Mouse (Mus musculus) embryonic facial prominence, embryonic 11.5 days (tissue): ENCODE results near the gene Psmg1. TPM values are rescaled to one million over a fixed set of nuclear protein-coding genes. Genes with fewer than 3 reads are reported as not detected.

Experiments
- ATAC-seq: fragments of 200-750 bp; cut with Nextera tagmentation; replicated peaks from 2 replicates; pipeline ENCODE4 v1.8.0; 2017; ENCODE audit warnings: low read depth; ENCODE audit not compliant: insufficient number of reproducible peaks, low FRiP score, low TSS enrichment
- DNase-seq: peaks from one replicate; pipeline ENCODE4 v3.0.0-alpha.2; 2015; ENCODE audit warnings: low spot score
- H3K27ac ChIP-seq: fragments of 300-500 bp; sonication (generic); replicated peaks from 2 replicates; pipeline ENCODE4 v1.5.1; 2014; ENCODE audit warnings: mild to moderate bottlenecking, low read depth, low read length, control low read depth
- H3K27me3 ChIP-seq: fragments of 300-500 bp; sonication (generic); 2 replicates; pipeline ENCODE4 v1.6.1; 2014; ENCODE audit warnings: mild to moderate bottlenecking, low read length, moderate library complexity, mixed read lengths; ENCODE audit not compliant: control insufficient read depth, insufficient read depth
- H3K36me3 ChIP-seq: fragments of 300-500 bp; sonication (generic); replicated peaks from 2 replicates; pipeline ENCODE4 v1.6.1; 2014; ENCODE audit warnings: low read depth, mild to moderate bottlenecking, low read length, moderate library complexity, mixed read lengths; ENCODE audit not compliant: control insufficient read depth, insufficient read depth
- H3K4me1 ChIP-seq: fragments of 300-500 bp; sonication (generic); 2 replicates; pipeline ENCODE4 v1.6.1; 2014; ENCODE audit warnings: low read length, mixed read lengths; ENCODE audit not compliant: control insufficient read depth, insufficient read depth
- H3K4me2 ChIP-seq: fragments of 300-500 bp; sonication (generic); 2 replicates; pipeline ENCODE4 v1.6.1; 2014; ENCODE audit warnings: low read depth, mild to moderate bottlenecking, control low read depth, low read length, moderate library complexity
- H3K4me3 ChIP-seq: fragments of 300-500 bp; sonication (generic); 2 replicates; pipeline ENCODE4 v1.5.1; 2014; ENCODE audit warnings: low read depth, low read length, control low read depth
- H3K9ac ChIP-seq: fragments of 300-500 bp; sonication (generic); replicated peaks from 2 replicates; pipeline ENCODE4 v1.6.1; 2014; ENCODE audit warnings: mild to moderate bottlenecking, control low read depth, low read length
- H3K9me3 ChIP-seq: fragments of 300-500 bp; sonication (generic); replicated peaks from 2 replicates; pipeline ENCODE4 v1.6.1; 2016; ENCODE audit warnings: mild to moderate bottlenecking, low read length, inconsistent platforms, mixed read lengths; ENCODE audit not compliant: control insufficient read depth
- WGBS: fragments of 180-500 bp; shearing (Covaris S2); extraction: QIAGEN DNeasy Blood & Tissue Kit; methylation state at CpG from one replicate; pipeline ENCODE4 v1.1.7; 2014; 5-methylcytosine and 5-hydroxymethylcytosine counted together
- polyA plus RNA-seq: library from polyadenylated mRNA; unstranded; fragments of >200 nt; fragmentation: Nextera tagmentation; extraction: Ambion mirVana; gene quantifications from 2 replicates; pipeline ENCODE4 v1.2.1, GENCODE M21; 2014

The Psmg1 gene
- 104 and 111 TPM in 2 replicates for polyA plus RNA-seq

- peak; percentile 93 for ATAC-seq
- Histone ChIP-seq H3K36me3 (no peaks in the 10 kb centered on the region), H3K9me3 (no peaks in the 10 kb centered on the region), H3K27ac (peak within 1 kb of the TSS; percentile 57), H3K4me2 (peak within 1 kb of the TSS; percentile 58), H3K4me3 (peak within 1 kb of the TSS; percentile 80), H3K9ac (peak within 1 kb of the TSS; percentile 79), H3K27me3 (no peaks in the 10 kb centered on the region), H3K4me1 (no peaks in the 10 kb centered on the region)
- peak; percentile 97 for DNase-seq
- under 1% methylated on average over 62 of the region's 62 CpGs for WGBS
Measured at GRCm38 (mm10) chr16:95990462-95991121, at the start of gene Psmg1. TSS of gene Psmg1 (minus strand) at chr16:95990960.

GRCm38 (mm10) chr16:96039538-96039937 is 48.8 kb upstream of the Psmg1 start:
- DNase-seq (no peak), ATAC-seq (no peak)
- H3K27me3 ChIP-seq = no peaks in the 10 kb centered on the region
- no peaks in the 10 kb centered on the region for H3K4me1 ChIP-seq
- H3K9me3 ChIP-seq = no peaks in the 10 kb centered on the region
- H3K27ac ChIP-seq = no peak overlapping the region
- 73% methylated on average over 6 of the region's 6 CpGs for WGBS
- H3K4me3 ChIP-seq = no peak overlapping the region
- peaks cover 33% of the 10 kb centered on the region for H3K36me3 ChIP-seq
- H3K9ac ChIP-seq = no peak overlapping the region
- no peak overlapping the region for H3K4me2 ChIP-seq

- Histone ChIP-seq H3K4me1 (no peaks in the 10 kb centered on the region), H3K4me2 (no peak overlapping the region), H3K4me3 (no peak overlapping the region), H3K9me3 (no peaks in the 10 kb centered on the region), H3K27ac (no peak overlapping the region), H3K9ac (no peak overlapping the region), H3K36me3 (peaks cover 26% of the 10 kb centered on the region), H3K27me3 (no peaks in the 10 kb centered on the region)
- ATAC-seq = no peak
- 76% methylated on average over 6 of the region's 6 CpGs for WGBS
- DNase-seq = no peak
Measured at GRCm38 (mm10) chr16:96034473-96034872, 43.7 kb upstream of the Psmg1 start.

- Histone ChIP-seq H3K27ac (no peak overlapping the region), H3K36me3 (peaks cover 25% of the 10 kb centered on the region), H3K9ac (no peak overlapping the region), H3K4me3 (no peak overlapping the region), H3K4me2 (no peak overlapping the region), H3K9me3 (no peaks in the 10 kb centered on the region), H3K27me3 (no peaks in the 10 kb centered on the region), H3K4me1 (no peaks in the 10 kb centered on the region)
- no peak for ATAC-seq
- WGBS = 94% methylated on average over 13 of the region's 13 CpGs
- DNase-seq = no peak
Measured at GRCm38 (mm10) chr16:96032368-96033043, 41.7 kb upstream of the Psmg1 start.

- H3K36me3 ChIP-seq = peaks cover 21% of the 10 kb centered on the region
- 82% methylated on average over 2 of the region's 2 CpGs for WGBS
Measured at GRCm38 (mm10) chr16:96030476-96031102, 39.8 kb upstream of the Psmg1 start.

GRCm38 (mm10) chr16:96026256-96026655 is 35.5 kb upstream of the Psmg1 start:
- ATAC-seq = no peak
- H3K27me3 ChIP-seq = no peaks in the 10 kb centered on the region
- no peak overlapping the region for H3K27ac ChIP-seq
- DNase-seq = no peak
- H3K4me1 ChIP-seq = no peaks in the 10 kb centered on the region
- no peak overlapping the region for H3K4me3 ChIP-seq
- no peak overlapping the region for H3K9ac ChIP-seq
- 91% methylated on average over 5 of the region's 5 CpGs for WGBS
- no peaks in the 10 kb centered on the region for H3K9me3 ChIP-seq
- H3K4me2 ChIP-seq = no peak overlapping the region
- peaks cover 16% of the 10 kb centered on the region for H3K36me3 ChIP-seq

More at GRCm38 (mm10) chr16:96030476-96031102, 39.8 kb upstream of the Psmg1 start:
- Histone ChIP-seq H3K4me3 (no peak overlapping the region), H3K27me3 (no peaks in the 10 kb centered on the region), H3K4me1 (no peaks in the 10 kb centered on the region), H3K9ac (no peak overlapping the region), H3K9me3 (no peaks in the 10 kb centered on the region), H3K4me2 (no peak overlapping the region), H3K27ac (no peak overlapping the region)
- ATAC-seq = no peak
- no peak for DNase-seq

- Histone ChIP-seq H3K27ac (no peak overlapping the region), H3K4me2 (no peak overlapping the region), H3K9me3 (no peaks in the 10 kb centered on the region), H3K27me3 (no peaks in the 10 kb centered on the region), H3K4me3 (no peak overlapping the region), H3K9ac (no peak overlapping the region), H3K36me3 (peaks cover 16% of the 10 kb centered on the region), H3K4me1 (no peaks in the 10 kb centered on the region)
- DNase-seq = no peak
- ATAC-seq = no peak
- 83% methylated on average over 3 of the region's 3 CpGs for WGBS
Measured at GRCm38 (mm10) chr16:96025244-96025643, 34.5 kb upstream of the Psmg1 start.

- Histone ChIP-seq H3K9ac (no peak overlapping the region), H3K27me3 (no peaks in the 10 kb centered on the region), H3K36me3 (peaks cover 12% of the 10 kb centered on the region), H3K27ac (no peak overlapping the region), H3K4me2 (no peak overlapping the region), H3K9me3 (no peaks in the 10 kb centered on the region), H3K4me3 (no peak overlapping the region), H3K4me1 (no peaks in the 10 kb centered on the region)
- DNase-seq = no peak
- 95% methylated on average over 10 of the region's 10 CpGs for WGBS
- no peak for ATAC-seq
Measured at GRCm38 (mm10) chr16:96021045-96021444, 30.3 kb upstream of the Psmg1 start.
